Mouse (Mus musculus) hindbrain, embryonic 13.5 days (tissue): ENCODE data around the gene Slfn9. TPM values are rescaled to one million over a fixed set of nuclear protein-coding genes. Genes with fewer than 3 reads are reported as not detected.
"Not testable (repeated sequence)": the region's sequence is repeated elsewhere in the genome, so short reads cannot be mapped to it uniquely, and the experiment has no call there.

Source experiments
- ATAC-seq: fragments of 200-750 bp; cut with Nextera tagmentation; 2 replicates; pipeline ENCODE4 v1.8.0; 2017; ENCODE audit warnings: moderate TSS enrichment; ENCODE audit not compliant: low FRiP score
- H3K27ac ChIP-seq: fragments of 300-500 bp; sonication (generic); 2 replicates; pipeline ENCODE4 v1.5.1; 2015; ENCODE audit warnings: inconsistent platforms, mild to moderate bottlenecking, moderate library complexity
- H3K27me3 ChIP-seq: fragments of 300-500 bp; sonication (generic); 2 replicates; pipeline ENCODE4 v1.6.1; 2015; ENCODE audit warnings: mild to moderate bottlenecking, inconsistent platforms
- H3K36me3 ChIP-seq: fragments of 300-500 bp; sonication (generic); 2 replicates; pipeline ENCODE4 v1.6.1; 2015; ENCODE audit warnings: mild to moderate bottlenecking, inconsistent platforms
- H3K4me1 ChIP-seq: fragments of 300-500 bp; sonication (generic); replicated peaks from 2 replicates; pipeline ENCODE4 v1.6.1; 2015; ENCODE audit warnings: inconsistent platforms
- H3K4me2 ChIP-seq: fragments of 300-500 bp; sonication (generic); 2 replicates; pipeline ENCODE4 v1.6.1; 2015; ENCODE audit warnings: inconsistent platforms, mild to moderate bottlenecking, moderate library complexity
- H3K4me3 ChIP-seq: fragments of 300-500 bp; sonication (generic); 2 replicates; pipeline ENCODE4 v1.5.1; 2015; ENCODE audit warnings: mild to moderate bottlenecking, inconsistent platforms
- H3K9ac ChIP-seq: fragments of 300-500 bp; sonication (generic); 2 replicates; pipeline ENCODE4 v1.6.1; 2015; ENCODE audit warnings: mild to moderate bottlenecking, inconsistent platforms
- H3K9me3 ChIP-seq: fragments of 300-500 bp; sonication (generic); 2 replicates; pipeline ENCODE4 v1.6.1; 2016; ENCODE audit warnings: inconsistent platforms
- WGBS: fragments of 180-500 bp; shearing (Covaris S2); methylation state at CpG from one replicate; pipeline ENCODE4 v1.1.7; 2015; 5-methylcytosine and 5-hydroxymethylcytosine counted together
- polyA plus RNA-seq: library from polyadenylated mRNA; unstranded; fragments of >200 nt; fragmentation: Nextera tagmentation; extraction: Ambion mirVana; gene quantifications from 2 replicates; pipeline ENCODE4 v1.2.1, GENCODE M21; 2015

Gene Slfn9
- 2.7 and 2.8 TPM in 2 replicates for polyA plus RNA-seq

- Histone ChIP-seq H3K4me3 (peak within 1 kb of the TSS; percentile 36), H3K36me3 (no peaks in the 10 kb centered on the region), H3K9me3 (no peaks in the 10 kb centered on the region), H3K27ac (no peak within 1 kb of the TSS), H3K27me3 (peaks cover 15% of the 10 kb centered on the region), H3K4me2 (peak within 1 kb of the TSS; percentile 54), H3K9ac (peak within 1 kb of the TSS; percentile 35; the same call in 1 of the 2 replicates), H3K4me1 (peaks cover 8% of the 10 kb centered on the region)
- 12% methylated on average over 14 of the region's 14 CpGs for WGBS
- ATAC-seq = no peak
These were observed at the start of gene Slfn9 for GRCm38 (mm10) chr11:82991469-82992166. Slfn9 (minus strand) TSS chr11:82991830.

- H3K4me1 ChIP-seq = no peaks in the 10 kb centered on the region; the same call in 1 of the 2 replicates
- peaks cover 17% of the 10 kb centered on the region for H3K27me3 ChIP-seq
- H3K9ac ChIP-seq = no peak overlapping the region
- H3K4me2 ChIP-seq = no peak overlapping the region
- H3K9me3 ChIP-seq = no peaks in the 10 kb centered on the region
- H3K27ac ChIP-seq = no peak overlapping the region
- ATAC-seq = no peak
- H3K36me3 ChIP-seq = no peaks in the 10 kb centered on the region
- H3K4me3 ChIP-seq = no peak overlapping the region
These were observed 49.4 kb upstream of the Slfn9 start for GRCm38 (mm10) chr11:83041000-83041399.

- ATAC-seq = no peak
- no peak overlapping the region for H3K4me3 ChIP-seq
- no peaks in the 10 kb centered on the region for H3K9me3 ChIP-seq
- peaks cover 17% of the 10 kb centered on the region for H3K27me3 ChIP-seq
- H3K36me3 ChIP-seq = no peaks in the 10 kb centered on the region
- no peak overlapping the region for H3K9ac ChIP-seq
- no peak overlapping the region for H3K27ac ChIP-seq
- 30% methylated on average over 1 of the region's 1 CpGs for WGBS
- H3K4me2 ChIP-seq = no peak overlapping the region
- no peaks in the 10 kb centered on the region; the same call in 1 of the 2 replicates for H3K4me1 ChIP-seq
These were observed 48.7 kb upstream of the Slfn9 start for GRCm38 (mm10) chr11:83040325-83040724.

GRCm38 (mm10) chr11:83039796-83040195 lies 48.2 kb upstream of the Slfn9 start:
- WGBS = 13% methylated on average over 19 of the region's 19 CpGs
- H3K4me3 ChIP-seq = peak overlapping the region; percentile 4; the same call in 1 of the 2 replicates

GRCm38 (mm10) chr11:83039156-83039555 lies 47.5 kb upstream of the Slfn9 start:
- 71% methylated on average over 1 of the region's 1 CpGs for WGBS
- no peak for ATAC-seq

More at GRCm38 (mm10) chr11:83039796-83040195, 48.2 kb upstream of the Slfn9 start:
- Histone ChIP-seq H3K36me3 (no peaks in the 10 kb centered on the region), H3K9me3 (no peaks in the 10 kb centered on the region), H3K27ac (no peak overlapping the region), H3K4me1 (no peaks in the 10 kb centered on the region; the same call in 1 of the 2 replicates), H3K9ac (no peak overlapping the region), H3K27me3 (peaks cover 17% of the 10 kb centered on the region), H3K4me2 (peak overlapping the region; percentile 29; the same call in 1 of the 2 replicates)
- no peak for ATAC-seq

GRCm38 (mm10) chr11:83038686-83039085 lies 47.1 kb upstream of the Slfn9 start:
- not testable (repeated sequence) for H3K36me3 ChIP-seq, H3K4me1 ChIP-seq, H3K9ac ChIP-seq, H3K9me3 ChIP-seq, H3K4me2 ChIP-seq, ATAC-seq, H3K4me3 ChIP-seq, H3K27ac ChIP-seq
- WGBS = 86% methylated on average over 3 of the region's 3 CpGs
- H3K27me3 ChIP-seq = peaks cover 11% of the 10 kb centered on the region

More at GRCm38 (mm10) chr11:83039156-83039555, 47.5 kb upstream of the Slfn9 start:
- Histone ChIP-seq H3K4me3 (no peak overlapping the region), H3K9me3 (no peaks in the 10 kb centered on the region), H3K27ac (no peak overlapping the region), H3K36me3 (no peaks in the 10 kb centered on the region), H3K27me3 (peaks cover 14% of the 10 kb centered on the region), H3K4me1 (no peaks in the 10 kb centered on the region; the same call in 1 of the 2 replicates), H3K4me2 (no peak overlapping the region), H3K9ac (no peak overlapping the region)

GRCm38 (mm10) chr11:83020621-83021020 lies 29.0 kb upstream of the Slfn9 start, which contains the start of gene Slfn8:
Slfn8 (minus strand) TSS chr11:83020810.
- no peak within 1 kb of the TSS for H3K4me2 ChIP-seq
- WGBS = 82% methylated on average over 5 of the region's 5 CpGs

DNA sequence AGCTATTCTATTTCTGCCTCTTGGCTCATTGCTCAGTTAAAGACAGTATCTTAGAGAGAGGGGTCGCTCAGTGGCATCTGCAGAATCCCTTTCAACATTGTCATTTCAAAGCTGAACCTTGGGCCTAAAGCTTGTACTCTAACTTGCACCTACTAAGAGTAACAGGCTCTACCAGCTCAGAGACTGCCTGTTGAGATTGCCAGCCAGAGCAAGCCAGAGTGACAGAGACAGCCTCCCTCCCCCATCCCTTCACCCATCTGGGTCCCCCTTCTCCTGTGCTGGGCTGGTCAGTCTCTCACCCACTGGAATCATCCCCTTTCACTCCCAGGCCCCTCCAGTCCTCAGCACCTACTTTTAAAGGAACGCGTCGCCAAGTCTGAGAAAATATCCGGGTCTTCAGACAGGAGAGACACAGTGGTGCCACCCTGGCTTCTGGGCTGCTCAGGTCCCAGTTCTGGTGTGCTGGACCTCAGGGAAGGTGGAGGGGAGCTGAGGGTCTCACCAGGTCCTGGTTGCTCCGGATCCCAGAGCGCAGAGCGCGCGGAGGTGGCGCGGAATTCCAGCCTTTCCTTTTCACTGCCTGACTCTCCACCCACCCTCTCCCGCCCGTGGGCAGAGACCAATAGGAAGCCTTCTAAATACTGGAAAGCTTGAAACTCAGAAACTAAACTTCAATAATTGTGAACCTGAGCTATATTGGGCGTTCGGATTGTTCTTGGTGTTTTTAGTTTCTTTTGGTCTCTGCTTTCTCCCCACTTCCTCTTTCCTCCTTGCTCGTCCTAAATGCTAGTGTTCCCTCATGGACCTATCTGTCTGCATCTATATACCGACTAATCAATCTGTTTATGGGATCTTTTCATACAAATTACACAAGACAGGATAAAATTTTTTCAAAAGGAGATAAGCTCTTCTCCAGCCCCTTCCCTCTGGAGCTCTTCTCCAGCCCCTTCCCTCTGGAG lies 28.2 kb upstream of the Slfn9 start:
- ATAC-seq, H3K27me3 ChIP-seq: not testable (repeated sequence)
- WGBS = 86% methylated on average over 18 of the region's 18 CpGs

More at GRCm38 (mm10) chr11:83020621-83021020, 29.0 kb upstream of the Slfn9 start, which contains the start of gene Slfn8:
- Histone ChIP-seq H3K27me3 (no peaks in the 10 kb centered on the region), H3K9me3 (no peaks in the 10 kb centered on the region), H3K4me3 (no peak within 1 kb of the TSS), H3K27ac (no peak within 1 kb of the TSS), H3K36me3 (no peaks in the 10 kb centered on the region), H3K4me1 (no peaks in the 10 kb centered on the region), H3K9ac (no peak within 1 kb of the TSS)
- no peak for ATAC-seq

DNA sequence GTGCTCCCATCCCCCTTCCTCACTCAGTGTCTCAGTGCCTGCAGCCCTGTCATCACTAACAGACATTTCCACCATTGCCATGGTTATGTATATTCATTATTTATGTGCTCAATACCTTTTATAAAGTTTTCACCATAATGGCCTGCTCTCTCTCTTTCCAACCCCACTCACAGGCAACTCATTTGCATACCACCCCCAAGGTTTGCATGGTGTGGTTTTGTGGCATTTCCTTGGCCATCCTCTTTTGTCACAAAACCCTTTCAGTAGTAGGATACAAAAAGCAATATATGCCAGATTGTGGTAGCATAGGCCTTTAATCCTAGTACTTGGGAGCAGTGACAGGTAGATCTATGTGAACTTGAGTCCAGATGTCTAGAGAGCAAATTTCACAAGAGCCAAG lies 24.5 kb upstream of the Slfn9 start:
- no peak for ATAC-seq
- no peak overlapping the region for H3K9ac ChIP-seq
- no peaks in the 10 kb centered on the region for H3K9me3 ChIP-seq
- no peak overlapping the region for H3K4me3 ChIP-seq
- no peaks in the 10 kb centered on the region for H3K4me1 ChIP-seq
- H3K27me3 ChIP-seq = no peaks in the 10 kb centered on the region
- no peak overlapping the region for H3K27ac ChIP-seq
- H3K4me2 ChIP-seq = no peak overlapping the region
- no peaks in the 10 kb centered on the region for H3K36me3 ChIP-seq

More for the DNA sequence above, 28.2 kb upstream of the Slfn9 start:
- not testable (repeated sequence) for H3K36me3 ChIP-seq, H3K27ac ChIP-seq, H3K4me2 ChIP-seq, H3K9me3 ChIP-seq, H3K4me1 ChIP-seq, H3K4me3 ChIP-seq, H3K9ac ChIP-seq

- Histone ChIP-seq H3K4me3 (no peak overlapping the region), H3K27ac (no peak overlapping the region), H3K27me3 (no peaks in the 10 kb centered on the region), H3K9ac (no peak overlapping the region), H3K36me3 (no peaks in the 10 kb centered on the region), H3K4me2 (no peak overlapping the region), H3K4me1 (no peaks in the 10 kb centered on the region), H3K9me3 (no peaks in the 10 kb centered on the region)
- no peak for ATAC-seq
- WGBS = 75% methylated on average over 1 of the region's 1 CpGs
These were observed 21.7 kb upstream of the Slfn9 start for GRCm38 (mm10) chr11:83013356-83013755.

DNA sequence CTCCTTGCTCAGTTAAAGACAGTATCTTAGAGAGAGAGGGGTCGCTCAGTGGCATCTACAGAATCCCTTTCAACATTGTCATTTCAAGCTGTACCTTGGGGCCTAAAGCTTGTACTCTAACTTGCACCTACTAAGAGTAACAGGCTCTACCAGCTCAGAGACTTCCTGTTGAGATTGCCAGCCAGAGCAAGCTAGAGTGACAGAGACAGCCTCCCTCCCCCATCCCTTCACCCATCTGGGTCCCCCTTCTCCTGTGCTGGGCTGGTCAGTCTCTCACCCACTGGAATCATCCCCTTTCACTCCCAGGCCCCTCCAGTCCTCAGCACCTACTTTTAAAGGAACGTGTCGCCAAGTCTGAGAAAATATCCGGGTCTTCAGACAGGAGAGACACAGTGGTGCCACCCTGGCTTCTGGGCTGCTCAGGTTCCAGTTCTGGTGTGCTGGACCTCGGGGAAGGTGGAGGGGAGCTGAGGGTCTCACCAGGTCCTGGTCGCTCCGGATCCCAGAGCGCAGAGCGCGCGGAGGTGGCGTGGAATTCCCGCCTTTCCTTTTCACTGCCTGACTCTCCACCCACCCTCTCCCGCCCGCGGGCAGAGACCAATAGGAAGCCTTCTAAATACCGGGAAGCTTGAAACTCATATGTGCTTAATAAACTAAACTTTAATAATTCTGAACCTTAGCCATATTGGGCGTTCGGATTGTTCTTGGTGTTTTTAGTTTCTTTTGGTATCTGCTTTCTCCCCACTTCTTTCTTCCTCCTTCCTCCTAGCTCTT lies 831 bp downstream of the Slfn9 start:
- ATAC-seq, H3K27ac ChIP-seq, H3K4me1 ChIP-seq, H3K36me3 ChIP-seq, H3K9me3 ChIP-seq: not testable (repeated sequence)
- 13% methylated on average over 19 of the region's 19 CpGs for WGBS
- peak overlapping the region; percentile 36 for H3K4me3 ChIP-seq
- peaks cover 15% of the 10 kb centered on the region for H3K27me3 ChIP-seq
- 0 out of 2 replicates have a peak overlapping the region, but pooled peaks have one; percentile 35 for H3K9ac ChIP-seq
- H3K4me2 ChIP-seq = peak overlapping the region; percentile 54
